Mouse (Mus musculus): ENCODE results near the gene Tdpoz2. TPM values are rescaled to one million over a fixed set of nuclear protein-coding genes. Genes with fewer than 3 reads are reported as not detected.
A peak's percentile ranks its signal among the peaks of the same experiment; 100 is the strongest.
"Not testable (repeated sequence)": the region's sequence is repeated elsewhere in the genome, so short reads cannot be mapped to it uniquely, and the experiment has no call there.

Gene Tdpoz2
- polyA plus RNA-seq, 1 experiment from 2014 or later: not detected

GRCm38 (mm10) chr3:93608970-93609369 is 43.5 kb downstream of the Tdpoz2 start:
- H3K4me2 ChIP-seq (ENCODE audit: low read length); H3K27ac ChIP-seq; H3K9me3 ChIP-seq (replicated peaks; ENCODE audit: low read length); H3K4me1 ChIP-seq (replicated peaks; ENCODE audit: insufficient read depth, low read length); H3K36me3 ChIP-seq (ENCODE audit: insufficient read depth, low read length); H3K27me3 ChIP-seq (ENCODE audit: insufficient read depth, low read length); H3K4me3 ChIP-seq (replicated peaks; ENCODE audit: low read depth, low read length); H3K9ac ChIP-seq (ENCODE audit: low read depth, low read length): not testable (repeated sequence)
- ATAC-seq (replicated peaks; ENCODE audit: low FRiP score, low read depth) (peak; percentile 76; the same call in 1 of the 2 replicates), DNase-seq (ENCODE audit: low spot score) (peak; percentile 64)
- peak; percentile 78 for TF ChIP-seq CTCF (IDR thresholded peaks at IDR 0.05; ENCODE audit: low read depth)

- no peaks in the 10 kb centered on the region for H3K9me3 ChIP-seq (replicated peaks; ENCODE audit: low read length)
- H3K27me3 ChIP-seq (ENCODE audit: insufficient read depth, low read length): no peaks in the 10 kb centered on the region
- WGBS: 69% methylated on average over 1 of the region's 1 CpGs
- no peak for DNase-seq (ENCODE audit: low spot score)
- no peak overlapping the region for H3K9ac ChIP-seq (ENCODE audit: low read depth, low read length)
- no peak overlapping the region for H3K4me2 ChIP-seq (ENCODE audit: low read length)
- no peak overlapping the region for H3K4me3 ChIP-seq (replicated peaks; ENCODE audit: low read depth, low read length)
- no peak overlapping the region for H3K27ac ChIP-seq
- no peaks in the 10 kb centered on the region for H3K36me3 ChIP-seq (ENCODE audit: insufficient read depth, low read length)
- ATAC-seq (replicated peaks; ENCODE audit: low FRiP score, low read depth): no peak
- H3K4me1 ChIP-seq (replicated peaks; ENCODE audit: insufficient read depth, low read length): peaks cover under 1% of the 10 kb centered on the region; the same call in 1 of the 2 replicates
- no peak for TF ChIP-seq CTCF (IDR thresholded peaks at IDR 0.05; ENCODE audit: low read depth)
Observed at GRCm38 (mm10) chr3:93601903-93602302, 50.6 kb downstream of the Tdpoz2 start.

Other genes starting within 250 kb of the Tdpoz2 start
- gene Tchh, start 210.4 kb downstream of the Tdpoz2 start, polyA plus RNA-seq (2015; fragmentation: Nextera tagmentation; extraction: Ambion mirVana): 6.7 and 7.1 TPM in 2 replicates
- gene Tchhl1, start 183.9 kb downstream of the Tdpoz2 start, polyA plus RNA-seq (2015; fragmentation: Nextera tagmentation; extraction: Ambion mirVana): 0.28 and 0.33 TPM in 2 replicates
- gene S100a11, start 132.2 kb downstream of the Tdpoz2 start, polyA plus RNA-seq (2015; fragmentation: Nextera tagmentation; extraction: Ambion mirVana): 2,066 and 2,191 TPM in 2 replicates
- gene S100a10, start 97.6 kb downstream of the Tdpoz2 start, polyA plus RNA-seq (2015; fragmentation: Nextera tagmentation; extraction: Ambion mirVana): 534 and 566 TPM in 2 replicates
- gene Tdpoz1, start 23.6 kb upstream of the Tdpoz2 start, polyA plus RNA-seq (2015; fragmentation: Nextera tagmentation; extraction: Ambion mirVana): not detected in 2 replicates
- not detected in 2 replicates for gene Gm37596, start 40.4 kb upstream of the Tdpoz2 start, polyA plus RNA-seq (2015; fragmentation: Nextera tagmentation; extraction: Ambion mirVana)
- gene Gm5773, start 120.3 kb upstream of the Tdpoz2 start, polyA plus RNA-seq (2015; fragmentation: Nextera tagmentation; extraction: Ambion mirVana): not detected in 2 replicates
- not detected in 2 replicates for gene Tdpoz4, start 143.7 kb upstream of the Tdpoz2 start, polyA plus RNA-seq (2015; fragmentation: Nextera tagmentation; extraction: Ambion mirVana)
- not detected in 2 replicates for gene Tdpoz3, start 173.3 kb upstream of the Tdpoz2 start, polyA plus RNA-seq (2015; fragmentation: Nextera tagmentation; extraction: Ambion mirVana)